Mouse (Mus musculus): ENCODE data around the gene 3425401B19Rik. TPM values are rescaled to one million over a fixed set of nuclear protein-coding genes. Genes with fewer than 3 reads are reported as not detected.

Gene 3425401B19Rik
- polyA plus RNA-seq, 1 experiment from 2014 or later, result 0.20 TPM

DNA sequence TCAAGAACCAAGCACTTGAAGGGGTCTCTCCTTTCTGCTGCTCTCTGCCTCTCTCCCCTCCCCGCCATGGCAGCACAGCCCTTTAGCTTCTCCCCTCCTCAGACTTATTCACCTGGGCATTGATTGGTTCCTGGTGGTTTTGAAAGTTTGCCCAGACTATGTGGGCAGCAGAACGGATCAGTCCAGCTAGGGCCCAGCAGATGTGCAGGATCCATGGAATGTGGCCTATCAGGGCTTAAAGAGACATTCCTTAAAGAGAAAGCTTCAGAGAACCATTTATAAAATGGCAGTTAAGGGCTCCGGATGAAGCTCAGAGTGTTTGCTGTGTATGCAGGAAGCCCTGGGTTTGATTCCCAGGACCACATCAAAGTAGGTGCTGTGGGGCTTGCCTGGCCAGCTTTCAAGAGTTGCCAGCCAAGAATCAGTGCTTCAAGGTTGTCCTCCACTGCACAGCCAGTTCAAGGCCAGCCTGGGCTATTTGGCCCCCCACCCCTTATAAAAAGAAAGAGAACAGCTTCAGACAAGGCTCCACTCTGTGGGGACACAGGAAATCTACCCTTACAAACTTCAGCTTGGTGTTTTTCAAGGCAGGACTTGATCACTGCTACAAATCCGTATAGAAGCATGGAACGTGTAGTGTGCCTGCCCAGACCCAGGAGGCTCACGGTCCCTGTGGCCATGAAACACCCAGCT is 52.0 kb downstream of the 3425401B19Rik start:
- no peaks in the 10 kb centered on the region for H3K36me3 ChIP-seq
- DNase-seq (ENCODE audit: low spot score), result no peak
- H3K9me3 ChIP-seq (replicated peaks), result no peaks in the 10 kb centered on the region
- peaks cover 6% of the 10 kb centered on the region for H3K4me1 ChIP-seq
- WGBS, result 76% methylated on average over 6 of the region's 6 CpGs
- H3K27ac ChIP-seq, result no peak overlapping the region
- H3K27me3 ChIP-seq (ENCODE audit: low read depth, poor library complexity, severe bottlenecking), result 0 out of 2 replicates have a peak, but pooled peaks cover 5% of the 10 kb centered on the region
- H3K4me3 ChIP-seq, result no peak overlapping the region

DNA sequence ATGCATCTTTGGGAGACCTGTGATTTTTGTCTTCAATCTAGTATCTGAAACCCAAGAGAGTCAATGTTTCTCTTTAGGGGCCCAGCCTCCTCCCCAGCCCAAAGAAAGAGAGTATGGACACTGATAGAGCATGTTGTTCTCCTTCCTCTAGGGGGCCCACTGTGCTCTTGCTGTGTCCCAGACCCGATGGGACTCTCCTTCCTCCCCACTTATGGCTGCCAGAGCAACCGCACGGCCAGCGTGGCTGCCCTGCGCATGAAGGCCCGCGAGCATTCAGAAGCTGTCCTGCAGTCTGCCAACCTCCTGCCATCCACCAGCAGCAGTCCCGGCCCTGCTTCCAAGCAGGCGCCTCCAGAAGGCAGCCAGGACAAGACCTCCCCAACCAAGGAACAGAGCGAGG is 56.5 kb downstream of the 3425401B19Rik start:
- no peaks in the 10 kb centered on the region for H3K9me3 ChIP-seq (replicated peaks)
- H3K27ac ChIP-seq, result no peak overlapping the region
- no peak overlapping the region; the same call in 1 of the 2 replicates for H3K4me3 ChIP-seq
- H3K4me1 ChIP-seq, result peaks cover 4% of the 10 kb centered on the region; the same call in 1 of the 2 replicates
- no peak for DNase-seq (ENCODE audit: low spot score)
- no peaks in the 10 kb centered on the region for H3K36me3 ChIP-seq
- 40% methylated on average over 10 of the region's 10 CpGs for WGBS
- 0 out of 2 replicates have a peak, but pooled peaks cover 5% of the 10 kb centered on the region for H3K27me3 ChIP-seq (ENCODE audit: low read depth, poor library complexity, severe bottlenecking)

DNA sequence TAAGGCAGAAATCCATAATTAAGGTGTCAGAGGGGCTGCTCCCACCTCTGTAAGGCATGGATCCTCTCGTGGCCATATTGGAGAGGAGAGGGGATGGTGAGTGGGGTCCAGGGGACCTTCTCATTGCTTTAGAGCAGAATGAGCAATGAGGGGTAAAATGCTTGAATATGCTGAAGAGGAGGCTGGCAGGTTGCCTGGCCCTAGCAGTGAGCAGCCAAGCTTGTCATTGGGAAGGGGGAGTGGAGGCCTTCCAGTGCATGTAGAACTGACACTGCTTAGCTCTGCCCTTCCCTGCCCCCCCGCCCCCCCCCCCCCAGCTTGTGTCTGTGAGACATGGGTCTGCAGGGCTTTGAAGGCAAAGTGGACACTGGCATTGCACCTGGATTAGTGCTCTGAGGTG is 57.8 kb downstream of the 3425401B19Rik start:
- WGBS, result 58% methylated on average over 2 of the region's 2 CpGs
- H3K36me3 ChIP-seq, result no peaks in the 10 kb centered on the region
- H3K9me3 ChIP-seq (replicated peaks), result no peaks in the 10 kb centered on the region
- H3K4me1 ChIP-seq, result peaks cover 4% of the 10 kb centered on the region; the same call in 1 of the 2 replicates
- H3K27ac ChIP-seq, result no peak overlapping the region
- no peak for DNase-seq (ENCODE audit: low spot score)
- 0 out of 2 replicates have a peak, but pooled peaks cover 5% of the 10 kb centered on the region for H3K27me3 ChIP-seq (ENCODE audit: low read depth, poor library complexity, severe bottlenecking)
- no peak overlapping the region for H3K4me3 ChIP-seq

DNA sequence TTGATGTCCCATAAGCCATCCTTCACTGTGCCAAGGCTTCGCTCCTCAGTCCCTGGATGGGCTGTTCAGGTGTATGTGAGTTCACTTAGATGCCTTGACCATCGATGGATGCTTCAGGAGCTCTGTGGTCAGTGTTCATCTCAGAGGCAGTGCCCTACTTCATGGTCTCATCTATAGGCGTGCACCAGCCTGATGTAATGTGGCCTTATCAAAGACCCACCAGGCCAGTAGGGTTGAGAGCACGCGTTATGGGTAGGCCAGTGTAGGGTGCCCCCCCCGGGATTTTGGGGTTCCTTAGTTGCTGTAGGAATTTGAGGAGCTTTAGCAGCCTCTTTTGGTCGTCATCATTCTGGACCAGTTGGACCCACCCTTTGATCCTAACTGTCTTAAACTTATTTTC is 60.3 kb downstream of the 3425401B19Rik start:
- Histone ChIP-seq H3K9me3 (replicated peaks) (no peaks in the 10 kb centered on the region), H3K36me3 (no peaks in the 10 kb centered on the region), H3K27me3 (ENCODE audit: low read depth, poor library complexity, severe bottlenecking) (0 out of 2 replicates have a peak, but pooled peaks cover 5% of the 10 kb centered on the region), H3K4me3 (no peak overlapping the region), H3K27ac (no peak overlapping the region), H3K4me1 (peaks cover 4% of the 10 kb centered on the region; the same call in 1 of the 2 replicates)
- DNase-seq (ENCODE audit: low spot score), result no peak
- WGBS, result 86% methylated on average over 7 of the region's 7 CpGs

- 83% methylated on average over 3 of the region's 3 CpGs for WGBS
- Histone ChIP-seq H3K36me3 (no peaks in the 10 kb centered on the region), H3K27me3 (ENCODE audit: low read depth, poor library complexity, severe bottlenecking) (0 out of 2 replicates have a peak, but pooled peaks cover under 1% of the 10 kb centered on the region), H3K4me3 (no peak overlapping the region), H3K4me1 (peaks cover 4% of the 10 kb centered on the region; the same call in 1 of the 2 replicates), H3K9me3 (replicated peaks) (no peaks in the 10 kb centered on the region), H3K27ac (no peak overlapping the region)
- DNase-seq (ENCODE audit: low spot score), result no peak
Measured at GRCm38 (mm10) chr14:32624245-32624644, 60.8 kb downstream of the 3425401B19Rik start.

DNA sequence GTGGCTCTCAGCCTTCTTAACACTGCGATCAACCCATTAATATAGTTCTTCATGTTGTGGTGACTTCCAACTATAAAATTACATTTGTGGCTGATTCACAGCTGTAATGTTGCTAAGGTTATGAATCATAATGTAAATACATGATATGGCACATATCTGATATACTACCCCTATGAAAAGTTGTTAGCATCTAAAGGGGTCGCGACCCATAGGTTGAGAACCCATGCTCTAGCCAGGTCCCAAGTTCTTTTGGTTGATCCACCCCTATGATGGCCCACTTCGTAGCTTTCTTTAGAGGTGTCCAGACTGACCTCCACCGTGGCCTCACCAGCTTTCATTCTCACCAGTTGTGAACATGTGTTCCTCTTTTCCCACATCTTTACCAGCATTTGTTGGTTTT is 67.8 kb downstream of the 3425401B19Rik start:
- 89% methylated on average over 5 of the region's 5 CpGs for WGBS
- Histone ChIP-seq H3K9me3 (replicated peaks) (no peaks in the 10 kb centered on the region), H3K4me3 (no peak overlapping the region), H3K27ac (no peak overlapping the region), H3K27me3 (ENCODE audit: low read depth, poor library complexity, severe bottlenecking) (no peaks in the 10 kb centered on the region), H3K4me1 (no peaks in the 10 kb centered on the region), H3K36me3 (no peaks in the 10 kb centered on the region)
- no peak for DNase-seq (ENCODE audit: low spot score)

GRCm38 (mm10) chr14:32609392-32609791 is 75.7 kb downstream of the 3425401B19Rik start:
- Histone ChIP-seq H3K4me3 (no peak overlapping the region), H3K36me3 (no peaks in the 10 kb centered on the region), H3K4me1 (no peaks in the 10 kb centered on the region), H3K9me3 (replicated peaks) (no peaks in the 10 kb centered on the region), H3K27me3 (ENCODE audit: low read depth, poor library complexity, severe bottlenecking) (peaks cover 29% of the 10 kb centered on the region), H3K27ac (no peak overlapping the region)
- peak; percentile 44 for DNase-seq (ENCODE audit: low spot score)
- 29% methylated on average over 3 of the region's 3 CpGs for WGBS

Other genes starting within 250 kb of the 3425401B19Rik start
- not detected in 2 replicates for gene Slc18a3, start 220.4 kb downstream of the 3425401B19Rik start, polyA plus RNA-seq (2016; fragmentation: Nextera tagmentation; extraction: Ambion mirVana)
- gene Chat, start 219.3 kb downstream of the 3425401B19Rik start, polyA plus RNA-seq (2016; fragmentation: Nextera tagmentation; extraction: Ambion mirVana), result not detected in 2 replicates
- gene Ercc6, start 171.8 kb downstream of the 3425401B19Rik start, polyA plus RNA-seq (2016; fragmentation: Nextera tagmentation; extraction: Ambion mirVana), result 22.5 and 31.4 TPM in 2 replicates
- not detected in 2 replicates for gene Prrxl1, start 85.9 kb downstream of the 3425401B19Rik start, polyA plus RNA-seq (2016; fragmentation: Nextera tagmentation; extraction: Ambion mirVana)
- 0.15 TPM in 1 of 2 replicates, not detected in the other for gene Tmem273, start 100.7 kb upstream of the 3425401B19Rik start, polyA plus RNA-seq (2016; fragmentation: Nextera tagmentation; extraction: Ambion mirVana)
- 0.08 TPM in 1 of 2 replicates, not detected in the other for gene Fam170b, start 148.7 kb upstream of the 3425401B19Rik start, polyA plus RNA-seq (2016; fragmentation: Nextera tagmentation; extraction: Ambion mirVana)
- 1.1 and 1.4 TPM in 2 replicates for gene Vstm4, start 171.5 kb upstream of the 3425401B19Rik start, polyA plus RNA-seq (2016; fragmentation: Nextera tagmentation; extraction: Ambion mirVana)

Measured in limb, embryonic 10.5 days (tissue).